Mouse (Mus musculus) liver, embryonic 14 days (tissue): ENCODE results near the gene Rpl31. TPM values are rescaled to one million over a fixed set of nuclear protein-coding genes. Genes with fewer than 3 reads are reported as not detected.

Source experiments
- polyA plus RNA-seq: library from polyadenylated mRNA; depleted of rRNA; stranded (reverse); fragments of >200 nt; gene quantifications from 2 replicates; pipeline ENCODE4 v1.2.3, GENCODE M21; 2012; rRNA removed

Rpl31 gene
- polyA plus RNA-seq: 990 and 1,144 TPM in 2 replicates

GRCm38 (mm10) chr1:39367601-39368266, at the start of gene Rpl31:
Rpl31 (plus strand) TSS chr1:39367842.

Other genes with a start within 250 kb of the Rpl31 start
- 0.05 and 0.07 TPM in 2 replicates for gene Npas2, start 174.1 kb upstream of the Rpl31 start, polyA plus RNA-seq
- 2.7 and 3.3 TPM in 2 replicates for gene Tbc1d8, start 110.9 kb downstream of the Rpl31 start, polyA plus RNA-seq
- 6.9 and 8.1 TPM in 2 replicates for gene Cnot11, start 167.2 kb downstream of the Rpl31 start, polyA plus RNA-seq
- gene Rnf149, start 209.6 kb downstream of the Rpl31 start, polyA plus RNA-seq: 15.5 and 18.6 TPM in 2 replicates